Mouse (Mus musculus): ENCODE measurements around the gene Gpsm3.

DNA sequence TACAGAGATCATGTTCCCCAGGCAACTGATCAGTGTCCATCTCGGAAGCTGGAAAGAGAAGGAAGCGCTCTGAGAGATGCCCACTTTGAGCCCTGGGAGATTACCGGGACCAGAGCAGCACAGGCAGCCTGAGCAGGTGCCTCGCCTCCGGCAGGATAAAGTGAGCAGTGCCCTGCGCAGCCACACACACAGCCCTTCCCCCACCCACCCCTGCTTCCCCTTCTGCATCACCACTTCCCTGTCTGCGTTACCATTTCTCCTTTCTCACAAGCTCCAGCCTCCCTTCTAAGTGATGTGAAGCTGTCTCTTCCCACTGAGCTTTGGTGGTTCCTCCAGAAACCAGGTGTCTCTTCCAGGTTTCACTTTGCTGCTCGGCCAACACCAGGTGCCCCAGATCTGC is 28.4 kb upstream of the Gpsm3 start:
- no peak for TF ChIP-seq TCF3 (IDR thresholded peaks at IDR 0.05; ENCODE audit: insufficient read length, low read depth)
- TF ChIP-seq POLR2A (IDR thresholded peaks at IDR 0.05; ENCODE audit: insufficient read length, low read depth) = no peak
- no peak for TF ChIP-seq TCF12 (IDR thresholded peaks at IDR 0.05; ENCODE audit: insufficient read depth, poor library complexity, severe bottlenecking)
- no peak for TF ChIP-seq MYOG (IDR thresholded peaks at IDR 0.05; ENCODE audit: control insufficient read depth in 1 of 3, insufficient read depth in 1 of 3, insufficient read length in 2 of 3, low read depth in 2 of 3)
- no peak for TF ChIP-seq MAX (IDR thresholded peaks at IDR 0.05; ENCODE audit: low read depth)
- TF ChIP-seq USF1 (IDR thresholded peaks at IDR 0.05; ENCODE audit: low read depth) = no peak

Measured in myocyte (in vitro differentiated cells).